Mouse (Mus musculus) layer of hippocampus, postnatal 25 days (tissue): ENCODE results near the gene Fam171a2. TPM values are rescaled to one million over a fixed set of nuclear protein-coding genes. Genes with fewer than 3 reads are reported as not detected.
A peak's percentile ranks its signal among the peaks of the same experiment; 100 is the strongest.
"Not testable (repeated sequence)": the region's sequence is repeated elsewhere in the genome, so short reads cannot be mapped to it uniquely, and the experiment has no call there.

Experiments
- DNase-seq, 2 experiments: peaks; one replicate each; pipeline ENCODE4 v3.0.0; 2022; ENCODE audit warnings: mixed read lengths in 2 of 2, low spot score in 1 of 2; ENCODE audit errors: extremely low spot score in 1 of 2
- total RNA-seq, 2 experiments: library from RNA; stranded (reverse); gene quantifications; 2 replicates each; pipeline ENCODE4 v1.2.3; 2021

Gene Fam171a2
- total RNA-seq, 2 experiments from 2014 or later = 85.4 to 109 TPM

- DNase-seq = no peak
Observed at GRCm38 (mm10) chr11:102417160-102417559, 30.3 kb downstream of the Fam171a2 start.

- DNase-seq = no peak
Observed at GRCm38 (mm10) chr11:102415034-102415802, 32.3 kb downstream of the Fam171a2 start.

- DNase-seq = no peak
Observed at GRCm38 (mm10) chr11:102413059-102413458, 34.4 kb downstream of the Fam171a2 start.

GRCm38 (mm10) chr11:102411704-102412103 lies 35.8 kb downstream of the Fam171a2 start:
- peak; percentile 81 to 96 for DNase-seq

- no peak for DNase-seq
Observed at GRCm38 (mm10) chr11:102411061-102411460, 36.4 kb downstream of the Fam171a2 start.

GRCm38 (mm10) chr11:102410345-102410744 lies 37.1 kb downstream of the Fam171a2 start:
- not testable (repeated sequence) for DNase-seq

GRCm38 (mm10) chr11:102409795-102410330 lies 37.6 kb downstream of the Fam171a2 start:
- no peak for DNase-seq

GRCm38 (mm10) chr11:102408888-102409794 lies 38.3 kb downstream of the Fam171a2 start:
- DNase-seq = no peak

GRCm38 (mm10) chr11:102408344-102408876 lies 39.1 kb downstream of the Fam171a2 start:
- peak; percentile 83 to 84 for DNase-seq

GRCm38 (mm10) chr11:102407834-102408215 lies 39.7 kb downstream of the Fam171a2 start, which contains the start of gene Slc25a39:
Gene Slc25a39, minus strand, starts transcription at chr11:102407946.
- no peak for DNase-seq

GRCm38 (mm10) chr11:102406900-102407833 lies 40.3 kb downstream of the Fam171a2 start:
- DNase-seq = peak; percentile 71 to 83

GRCm38 (mm10) chr11:102406401-102406800 lies 41.1 kb downstream of the Fam171a2 start:
- DNase-seq = no peak

GRCm38 (mm10) chr11:102405544-102406285 lies 41.8 kb downstream of the Fam171a2 start:
- no peak for DNase-seq

- DNase-seq = no peak
Observed at GRCm38 (mm10) chr11:102404161-102405010, 43.1 kb downstream of the Fam171a2 start.

GRCm38 (mm10) chr11:102403657-102404056 lies 43.8 kb downstream of the Fam171a2 start:
- no peak for DNase-seq

GRCm38 (mm10) chr11:102401898-102402500 lies 45.5 kb downstream of the Fam171a2 start:
- DNase-seq = no peak

- no peak for DNase-seq
Observed at GRCm38 (mm10) chr11:102400513-102401084, 46.9 kb downstream of the Fam171a2 start.
